Mouse (Mus musculus) embryonic facial prominence, embryonic 14.5 days (tissue): Measurements from ENCODE around the gene Slc10a7. TPM values are rescaled to one million over a fixed set of nuclear protein-coding genes. Genes with fewer than 3 reads are reported as not detected.

Source experiments
- ATAC-seq: fragments of 200-750 bp; cut with Nextera tagmentation; 2 replicates; pipeline ENCODE4 v1.8.0; 2017; ENCODE audit warnings: low read depth, moderate number of reproducible peaks, moderate TSS enrichment
- DNase-seq: peaks from one replicate; pipeline ENCODE4 v3.0.0-alpha.2; 2015; ENCODE audit warnings: low spot score
- H3K27ac ChIP-seq: fragments of 300-500 bp; sonication (generic); replicated peaks from 2 replicates; pipeline ENCODE4 v1.5.1; 2014; ENCODE audit warnings: low read depth, mild to moderate bottlenecking, low read length, moderate library complexity
- H3K27me3 ChIP-seq: fragments of 300-500 bp; sonication (generic); replicated peaks from 2 replicates; pipeline ENCODE4 v1.6.1; 2014; ENCODE audit warnings: low read length; ENCODE audit not compliant: control insufficient read depth, insufficient read depth
- H3K36me3 ChIP-seq: fragments of 300-500 bp; sonication (generic); 2 replicates; pipeline ENCODE4 v1.6.1; 2014; ENCODE audit warnings: low read length, mixed read lengths; ENCODE audit not compliant: control insufficient read depth, insufficient read depth
- H3K4me1 ChIP-seq: fragments of 300-500 bp; sonication (generic); 2 replicates; pipeline ENCODE4 v1.6.1; 2014; ENCODE audit warnings: antibody characterized with exemption, low read length; ENCODE audit not compliant: control insufficient read depth, insufficient read depth
- H3K4me2 ChIP-seq: fragments of 300-500 bp; sonication (generic); 2 replicates; pipeline ENCODE4 v1.6.1; 2014; ENCODE audit warnings: low read depth, mild to moderate bottlenecking, low read length, moderate library complexity, mixed read lengths
- H3K4me3 ChIP-seq: fragments of 300-500 bp; sonication (generic); 2 replicates; pipeline ENCODE4 v1.5.1; 2014; ENCODE audit warnings: low read depth, mild to moderate bottlenecking, low read length
- H3K9ac ChIP-seq: fragments of 300-500 bp; sonication (generic); 2 replicates; pipeline ENCODE4 v1.6.1; 2014; ENCODE audit warnings: low read depth, mild to moderate bottlenecking, low read length, moderate library complexity, mixed read lengths
- H3K9me3 ChIP-seq: fragments of 300-500 bp; sonication (generic); 2 replicates; pipeline ENCODE4 v1.6.1; 2016; ENCODE audit warnings: low read length; ENCODE audit not compliant: control insufficient read depth
- WGBS: fragments of 180-500 bp; shearing (Covaris S2); extraction: QIAGEN DNeasy Blood & Tissue Kit; methylation state at CpG from one replicate; pipeline ENCODE4 v1.1.7; 2014; 5-methylcytosine and 5-hydroxymethylcytosine counted together
- polyA plus RNA-seq: library from polyadenylated mRNA; unstranded; fragments of >200 nt; fragmentation: Nextera tagmentation; extraction: Ambion mirVana; gene quantifications from 2 replicates; pipeline ENCODE4 v1.2.1, GENCODE M21; 2014

Gene Slc10a7
- polyA plus RNA-seq, 1 experiment from 2014 or later: 13.6 TPM

GRCm38 (mm10) chr8:78651670-78652069 lies 142.5 kb downstream of the Slc10a7 start:
- 0 out of 2 replicates have a peak overlapping the region, but pooled peaks have one; percentile 28 for H3K27ac ChIP-seq
- WGBS: 71% methylated on average over 3 of the region's 3 CpGs
- H3K4me3 ChIP-seq: no peak overlapping the region
- no peaks in the 10 kb centered on the region for H3K27me3 ChIP-seq
- DNase-seq (no peak), ATAC-seq (no peak)
- no peak overlapping the region for H3K4me2 ChIP-seq
- H3K9me3 ChIP-seq: no peaks in the 10 kb centered on the region
- no peak overlapping the region for H3K9ac ChIP-seq
- H3K36me3 ChIP-seq: no peaks in the 10 kb centered on the region
- H3K4me1 ChIP-seq: peaks cover 27% of the 10 kb centered on the region

GRCm38 (mm10) chr8:78655351-78656045 lies 146.4 kb downstream of the Slc10a7 start:
- ATAC-seq: no peak
- WGBS: 36% methylated on average over 1 of the region's 1 CpGs

GRCm38 (mm10) chr8:78656700-78657370 lies 147.7 kb downstream of the Slc10a7 start:
- DNase-seq: no peak
- Histone ChIP-seq H3K9me3 (no peaks in the 10 kb centered on the region), H3K36me3 (no peaks in the 10 kb centered on the region), H3K27me3 (no peaks in the 10 kb centered on the region), H3K4me1 (peaks cover 13% of the 10 kb centered on the region), H3K9ac (no peak overlapping the region), H3K4me3 (no peak overlapping the region), H3K27ac (no peak overlapping the region), H3K4me2 (no peak overlapping the region)
- 81% methylated on average over 10 of the region's 10 CpGs for WGBS
- no peak for ATAC-seq

More at GRCm38 (mm10) chr8:78655351-78656045, 146.4 kb downstream of the Slc10a7 start:
- DNase-seq: no peak
- Histone ChIP-seq H3K9me3 (no peaks in the 10 kb centered on the region), H3K27me3 (no peaks in the 10 kb centered on the region), H3K27ac (0 out of 2 replicates have a peak overlapping the region, but pooled peaks have one; percentile 23), H3K36me3 (no peaks in the 10 kb centered on the region), H3K4me2 (no peak overlapping the region), H3K4me1 (peaks cover 13% of the 10 kb centered on the region), H3K9ac (0 out of 2 replicates have a peak overlapping the region, but pooled peaks have one; percentile 7), H3K4me3 (no peak overlapping the region)

GRCm38 (mm10) chr8:78658172-78658571 lies 149.0 kb downstream of the Slc10a7 start:
- ATAC-seq: no peak
- WGBS: 86% methylated on average over 5 of the region's 5 CpGs

GRCm38 (mm10) chr8:78659617-78660187 lies 150.6 kb downstream of the Slc10a7 start:
- 95% methylated on average over 3 of the region's 3 CpGs for WGBS
- Histone ChIP-seq H3K4me2 (no peak overlapping the region), H3K9ac (no peak overlapping the region), H3K4me1 (0 out of 2 replicates have a peak, but pooled peaks cover 5% of the 10 kb centered on the region), H3K9me3 (no peaks in the 10 kb centered on the region), H3K4me3 (no peak overlapping the region), H3K27ac (no peak overlapping the region), H3K27me3 (no peaks in the 10 kb centered on the region), H3K36me3 (no peaks in the 10 kb centered on the region)
- DNase-seq (no peak), ATAC-seq (no peak)

More at GRCm38 (mm10) chr8:78658172-78658571, 149.0 kb downstream of the Slc10a7 start:
- Histone ChIP-seq H3K4me2 (no peak overlapping the region), H3K4me3 (no peak overlapping the region), H3K9me3 (no peaks in the 10 kb centered on the region), H3K27ac (no peak overlapping the region), H3K36me3 (no peaks in the 10 kb centered on the region), H3K4me1 (peaks cover 5% of the 10 kb centered on the region; the same call in 1 of the 2 replicates), H3K9ac (no peak overlapping the region), H3K27me3 (no peaks in the 10 kb centered on the region)
- no peak for DNase-seq

- no peak for DNase-seq
- Histone ChIP-seq H3K9ac (no peak overlapping the region), H3K27me3 (no peaks in the 10 kb centered on the region), H3K27ac (no peak overlapping the region), H3K36me3 (no peaks in the 10 kb centered on the region), H3K9me3 (no peaks in the 10 kb centered on the region), H3K4me3 (no peak overlapping the region), H3K4me1 (no peaks in the 10 kb centered on the region), H3K4me2 (no peak overlapping the region)
- WGBS: 86% methylated on average over 12 of the region's 12 CpGs
- no peak for ATAC-seq
These were observed 155.3 kb downstream of the Slc10a7 start for GRCm38 (mm10) chr8:78664306-78664940.

- H3K27ac ChIP-seq: no peak overlapping the region
- 85% methylated on average over 5 of the region's 5 CpGs for WGBS
- ATAC-seq: no peak
These were observed 158.3 kb downstream of the Slc10a7 start for GRCm38 (mm10) chr8:78667399-78667798.

GRCm38 (mm10) chr8:78668206-78668605 lies 159.1 kb downstream of the Slc10a7 start:
- ATAC-seq (no peak), DNase-seq (no peak)
- Histone ChIP-seq H3K9me3 (no peaks in the 10 kb centered on the region), H3K36me3 (0 out of 2 replicates have a peak, but pooled peaks cover 7% of the 10 kb centered on the region), H3K4me1 (no peaks in the 10 kb centered on the region), H3K4me2 (no peak overlapping the region), H3K27me3 (no peaks in the 10 kb centered on the region), H3K9ac (no peak overlapping the region), H3K27ac (no peak overlapping the region), H3K4me3 (no peak overlapping the region)
- WGBS: 83% methylated on average over 5 of the region's 5 CpGs

More at GRCm38 (mm10) chr8:78667399-78667798, 158.3 kb downstream of the Slc10a7 start:
- no peaks in the 10 kb centered on the region for H3K9me3 ChIP-seq
- no peaks in the 10 kb centered on the region for H3K4me1 ChIP-seq
- no peak overlapping the region for H3K4me3 ChIP-seq
- DNase-seq: no peak
- 0 out of 2 replicates have a peak, but pooled peaks cover 3% of the 10 kb centered on the region for H3K36me3 ChIP-seq
- H3K4me2 ChIP-seq: no peak overlapping the region
- no peak overlapping the region for H3K9ac ChIP-seq
- no peaks in the 10 kb centered on the region for H3K27me3 ChIP-seq
